Mouse (Mus musculus): ENCODE results near the gene Qk.

DNA sequence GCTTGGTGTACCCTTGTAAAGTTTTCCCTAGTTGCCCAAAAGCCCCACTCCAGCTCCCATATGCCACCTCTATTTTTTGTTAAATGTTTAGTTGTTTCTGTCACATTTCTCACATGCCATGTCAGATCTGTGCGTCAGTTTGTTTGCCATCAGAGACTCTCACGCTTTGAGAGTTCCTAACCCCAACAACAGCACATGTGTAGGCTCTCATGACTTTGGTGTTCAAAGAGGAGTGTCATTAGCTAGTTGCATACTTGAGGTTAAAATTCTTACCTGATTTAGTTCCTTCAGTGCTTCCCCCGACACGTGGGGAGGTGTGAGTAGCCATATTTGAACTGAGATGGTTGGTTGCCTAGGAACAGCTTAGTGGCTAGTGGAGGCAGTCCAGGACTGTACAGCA lies 2.1 kb upstream of the Qk start:
- TF ChIP-seq CTCF (conservative IDR thresholded peaks at IDR 0.05; ENCODE audit: low read length) (no peak), NANOG (IDR thresholded peaks at IDR 0.05; ENCODE audit: borderline replicate concordance, low read length) (no peak), POU5F1 (IDR thresholded peaks at IDR 0.05; ENCODE audit: borderline replicate concordance, low read length) (no peak)

All from E14TG2a.4 (cell line).